Comparison of ENCODE assay signal across 26 mouse cellular contexts in genomic region chr10:93389276-93389675, GRCm38 (mm10).
DNase-seq lines count a peak whose midpoint lies in the region; ATAC-seq lines count a peak whose summit lies in the region.
"Had no signal": no experiment of that assay in that cellular context is flagged by ENCODE, and none has a peak within 500 bp of the region (broad histone marks: within the 10 kb centered on the region; RNA-seq: fewer than 3 reads in every experiment).

No protein-coding gene starts in this region.

- 0 out of 2 replicates have a peak, but pooled peaks have one; percentile 24 for ATAC-seq in common myeloid progenitor, adult 5-6 weeks (replicated peaks; ENCODE audit: low read depth, poor library complexity, severe bottlenecking)
- ATAC-seq: forebrain, embryonic 15.5 days; hindbrain, embryonic 16.5 days; intestine, embryonic 15.5 days; Patski had no signal

- no peaks in the 10 kb centered on the region for H3K27me3 ChIP-seq in splenic B cell, adult 2 months (ENCODE audit: control insufficient read depth, insufficient read depth, low read length, poor library complexity, severe bottlenecking)
- H3K27me3 ChIP-seq: embryonic facial prominence, embryonic 13.5 days; forebrain, embryonic 12.5 days; forebrain, embryonic 15.5 days; heart, embryonic 12.5 days; heart, embryonic 15.5 days; hindbrain, embryonic 13.5 days; intestine, embryonic 15.5 days; Patski had no signal

- H3K36me3 ChIP-seq in splenic B cell, adult 2 months (ENCODE audit: control insufficient read depth, insufficient read depth, low read length, poor library complexity, severe bottlenecking), result no peaks in the 10 kb centered on the region
- H3K36me3 ChIP-seq: embryonic facial prominence, embryonic 13.5 days; forebrain, embryonic 12.5 days; forebrain, embryonic 15.5 days; G1E; heart, embryonic 12.5 days; heart, embryonic 15.5 days; hindbrain, embryonic 10.5 days; hindbrain, embryonic 13.5 days; intestine, embryonic 15.5 days had no signal

- DNase-seq in heart, adult 11 months, result peak; percentile 33
- DNase-seq in heart, adult 8-10 months (ENCODE audit: low spot score), result no peak
- DNase-seq in splenic B cell, adult 2 months (ENCODE audit: low read depth, low spot score), result peak; percentile 33
- no peak for DNase-seq in adrenal gland, adult (ENCODE audit: inconsistent age in 2 of 2, low spot score in 1 of 2)
- no peak for DNase-seq in urinary bladder, postnatal 25 days (ENCODE audit: low spot score)
- DNase-seq: adrenal gland, adult 8-10 months; adrenal gland, postnatal 25 days; cerebellum, adult 11-12 months; cerebellum, adult 8-10 months; cerebellum, postnatal 14 days; gastrocnemius, postnatal 25 days; heart, postnatal 10 days; heart, postnatal 36 days; kidney, adult 11 months had no signal

Comparison
In these comparisons a context has a peak if more than half of its experiments do, and no peak if none do; other contexts are left out.
1. DNase-seq: peak in heart, adult 11 months (single experiment) and splenic B cell, adult 2 months (single experiment); none in heart, adult 8-10 months (single experiment), adrenal gland, adult (0 of 2) and urinary bladder, postnatal 25 days (single experiment).